Mouse (Mus musculus) embryonic fibroblast, embryonic 13.5 days (primary cell): Measurements from ENCODE around the gene Nell2.

Source experiments
- CTCF ChIP-seq: IDR thresholded peaks from 2 replicates; pipeline ENCODE4 v1.5.1; 2011; ENCODE audit warnings: mild to moderate bottlenecking, control low read depth, low read length, moderate library complexity, borderline replicate concordance; ENCODE audit not compliant: insufficient read depth
- POLR2A ChIP-seq: IDR thresholded peaks from 2 replicates; pipeline ENCODE4 v1.6.1; 2011; ENCODE audit warnings: low read depth, mild to moderate bottlenecking, control low read depth, low read length, moderate library complexity

- peak; percentile 80; the same call in 1 of the 2 replicates for TF ChIP-seq CTCF
- no peak for TF ChIP-seq POLR2A
These were observed 2.4 kb downstream of the Nell2 start for GRCm38 (mm10) chr15:95525997-95526396.
